In the genomic region with DNA sequence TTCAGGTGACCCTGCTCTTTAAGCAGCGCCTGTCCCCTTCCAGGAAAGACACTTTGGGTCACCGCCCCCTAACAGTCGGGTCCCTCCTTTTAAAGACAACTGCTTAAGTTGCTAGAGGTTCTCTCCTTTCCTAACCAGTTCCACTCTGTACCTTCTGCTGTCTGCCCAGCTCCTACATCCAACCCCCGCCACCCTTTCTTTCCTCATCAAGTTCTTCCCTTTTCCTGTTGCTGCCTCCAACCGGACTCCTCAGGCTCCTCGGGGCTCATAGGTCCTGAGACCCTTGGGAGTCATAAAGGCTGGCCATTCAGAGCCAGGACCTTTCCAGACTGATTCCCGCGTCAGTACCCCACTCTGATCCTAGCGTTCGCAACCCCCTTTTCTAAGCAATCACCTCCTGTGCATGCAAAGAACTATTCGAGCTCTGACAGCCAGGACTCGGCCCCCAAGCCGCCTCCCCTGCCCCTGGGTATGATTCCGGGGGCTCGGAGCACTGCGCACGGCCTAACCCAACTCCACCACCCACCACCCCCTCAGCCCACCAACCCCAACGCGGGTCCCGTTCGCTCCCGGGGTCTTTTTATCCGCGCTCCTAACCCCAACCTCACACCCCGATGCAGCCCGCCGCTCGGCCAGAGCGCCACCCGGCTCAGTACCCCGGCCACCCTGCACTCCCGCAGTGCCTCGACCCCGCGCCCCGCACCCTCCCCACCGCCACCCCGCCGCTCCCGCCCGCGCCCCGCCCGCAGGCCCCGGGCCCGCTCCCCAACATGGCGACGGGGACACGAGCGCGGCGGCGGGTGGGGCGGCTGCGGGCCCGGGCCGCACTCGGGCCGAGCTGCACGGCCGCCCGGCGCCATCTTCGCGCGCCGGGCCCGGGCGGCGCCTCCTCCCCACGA, we compare ENCODE assay signal across 8 mouse cellular contexts. TPM values are rescaled to one million over a fixed set of nuclear protein-coding genes. Genes with fewer than 3 reads are reported as not detected.
DNase-seq lines count a peak whose midpoint lies in the region; ATAC-seq and TF ChIP-seq lines count a peak whose summit lies in the region.

No protein-coding gene starts in this region.

- DNase-seq in 3134 (ENCODE audit: extremely low read depth, insufficient read length, low spot score) = peak; percentile 52
- DNase-seq in adrenal gland, adult (ENCODE audit: inconsistent age in 2 of 2, low spot score in 1 of 2) = peak; percentile 60 to 90
- peak; percentile 68 for DNase-seq in embryo, embryonic 11 days
- DNase-seq in gastrocnemius, postnatal 4 days (ENCODE audit: low spot score in 2 of 2) = peak; percentile 29 to 37
- DNase-seq in intestine, embryonic 14.5 days (ENCODE audit: low spot score) = peak; percentile 82
- peak; percentile 42 for DNase-seq in limb, embryonic 14.5 days (ENCODE audit: low spot score)
- DNase-seq in midbrain, embryonic 14.5 days = peak; percentile 66
- peak; percentile 44 to 77 for DNase-seq in spleen, postnatal 4 days (ENCODE audit: low spot score in 2 of 2)

- peak overlapping the region; percentile 96 for H3K9ac ChIP-seq in intestine, embryonic 14.5 days (ENCODE audit: low read length)
- H3K9ac ChIP-seq in limb, embryonic 14.5 days (ENCODE audit: low read depth, low read length, severe bottlenecking) = peak overlapping the region; percentile 98
- peak overlapping the region; percentile 96 for H3K9ac ChIP-seq in midbrain, embryonic 14.5 days (replicated peaks; ENCODE audit: low read length)

- under 1% methylated on average over 35 of the region's 71 CpGs for WGBS in intestine, embryonic 14.5 days
- under 1% methylated on average over 39 of the region's 71 CpGs for WGBS in limb, embryonic 14.5 days
- under 1% methylated on average over 46 of the region's 71 CpGs for WGBS in midbrain, embryonic 14.5 days

- TF ChIP-seq POLR2A in limb, embryonic 14.5 days (IDR thresholded peaks at IDR 0.05; ENCODE audit: borderline replicate concordance, extremely low read depth, insufficient read depth, insufficient read length) = no peak

- no peaks in the 10 kb centered on the region for H3K9me3 ChIP-seq in intestine, embryonic 14.5 days (ENCODE audit: control insufficient read depth, low read length)
- H3K9me3 ChIP-seq in limb, embryonic 14.5 days (ENCODE audit: control insufficient read depth, low read length) = no peaks in the 10 kb centered on the region
- H3K9me3 ChIP-seq in midbrain, embryonic 14.5 days (ENCODE audit: control insufficient read depth, low read length) = no peaks in the 10 kb centered on the region

- peak overlapping the region; percentile 82 for H3K4me3 ChIP-seq in intestine, embryonic 14.5 days (ENCODE audit: low read depth, low read length)
- peak overlapping the region; percentile 84 for H3K4me3 ChIP-seq in limb, embryonic 14.5 days (replicated peaks; ENCODE audit: low read length)
- H3K4me3 ChIP-seq in midbrain, embryonic 14.5 days (replicated peaks; ENCODE audit: low read depth, low read length) = peak overlapping the region; percentile 76

- peak; percentile 70 for ATAC-seq in intestine, embryonic 14.5 days (replicated peaks; ENCODE audit: low FRiP score, low TSS enrichment, low read depth)
- peak; percentile 46 for ATAC-seq in limb, embryonic 14.5 days (ENCODE audit: low FRiP score, low read depth)
- ATAC-seq in midbrain, embryonic 14.5 days (ENCODE audit: low FRiP score, low TSS enrichment) = peak; percentile 79

- H3K36me3 ChIP-seq in intestine, embryonic 14.5 days (ENCODE audit: control insufficient read depth, insufficient read depth, low read length) = no peaks in the 10 kb centered on the region
- no peaks in the 10 kb centered on the region for H3K36me3 ChIP-seq in limb, embryonic 14.5 days (ENCODE audit: control insufficient read depth, insufficient read depth, low read length)
- no peaks in the 10 kb centered on the region for H3K36me3 ChIP-seq in midbrain, embryonic 14.5 days (ENCODE audit: control insufficient read depth, insufficient read depth, low read length)

- no peaks in the 10 kb centered on the region for H3K27me3 ChIP-seq in intestine, embryonic 14.5 days (replicated peaks; ENCODE audit: control insufficient read depth, insufficient read depth, low read length)
- no peaks in the 10 kb centered on the region for H3K27me3 ChIP-seq in limb, embryonic 14.5 days (ENCODE audit: control insufficient read depth, insufficient read depth, low read length)
- no peaks in the 10 kb centered on the region for H3K27me3 ChIP-seq in midbrain, embryonic 14.5 days (ENCODE audit: control insufficient read depth, insufficient read depth, low read length)

- peak overlapping the region; percentile 84 for H3K4me2 ChIP-seq in intestine, embryonic 14.5 days (ENCODE audit: low read length)
- peak overlapping the region; percentile 46 for H3K4me2 ChIP-seq in limb, embryonic 14.5 days (replicated peaks; ENCODE audit: low read depth, low read length, severe bottlenecking)
- H3K4me2 ChIP-seq in midbrain, embryonic 14.5 days (ENCODE audit: low read length) = peak overlapping the region; percentile 60

- H3K27ac ChIP-seq in intestine, embryonic 14.5 days (ENCODE audit: low read depth) = peak overlapping the region; percentile 80
- peak overlapping the region; percentile 88 for H3K27ac ChIP-seq in limb, embryonic 14.5 days (replicated peaks; ENCODE audit: low read depth, low read length)
- H3K27ac ChIP-seq in midbrain, embryonic 14.5 days (replicated peaks; ENCODE audit: low read depth, low read length) = peak overlapping the region; percentile 95

- peaks cover 17% of the 10 kb centered on the region for H3K4me1 ChIP-seq in intestine, embryonic 14.5 days (replicated peaks; ENCODE audit: control insufficient read depth, insufficient read depth, low read length)
- H3K4me1 ChIP-seq in limb, embryonic 14.5 days (ENCODE audit: control insufficient read depth, insufficient read depth, low read length) = peaks cover 8% of the 10 kb centered on the region
- peaks cover 17% of the 10 kb centered on the region; the same call in 1 of the 2 replicates for H3K4me1 ChIP-seq in midbrain, embryonic 14.5 days (ENCODE audit: control insufficient read depth, insufficient read depth, low read length)

RNA-seq across cellular contexts. Expression of a gene that starts 0.8 kb away (rescaled TPM):
- 10 to 100 TPM; 38.2 to 39.7 TPM for total RNA-seq in gastrocnemius, postnatal 4 days (2021)
- polyA plus RNA-seq in intestine, embryonic 14.5 days (2014; fragmentation: Nextera tagmentation; extraction: Ambion mirVana) = 27.9 and 28.3 TPM in 2 replicates
- polyA plus RNA-seq in limb, embryonic 14.5 days (2012; rRNA removed) = 45.4 and 54.2 TPM in 2 replicates
- 26.9 and 31.1 TPM in 2 replicates for polyA plus RNA-seq in limb, embryonic 14.5 days (2014; fragmentation: Nextera tagmentation; extraction: Ambion mirVana)
- polyA plus RNA-seq in midbrain, embryonic 14.5 days (2014; fragmentation: Nextera tagmentation; extraction: Ambion mirVana) = 36.6 and 41.5 TPM in 2 replicates

RNA-seq across cellular contexts. Expression of a gene that starts 44.8 kb away (rescaled TPM):
- total RNA-seq in gastrocnemius, postnatal 4 days (2021) = 10 to 100 TPM; 30.8 to 32.1 TPM
- 15.5 and 16.8 TPM in 2 replicates for polyA plus RNA-seq in intestine, embryonic 14.5 days (2014; fragmentation: Nextera tagmentation; extraction: Ambion mirVana)
- 13.3 and 14.8 TPM in 2 replicates for polyA plus RNA-seq in limb, embryonic 14.5 days (2012; rRNA removed)
- 15.0 and 15.8 TPM in 2 replicates for polyA plus RNA-seq in limb, embryonic 14.5 days (2014; fragmentation: Nextera tagmentation; extraction: Ambion mirVana)
- polyA plus RNA-seq in midbrain, embryonic 14.5 days (2014; fragmentation: Nextera tagmentation; extraction: Ambion mirVana) = 22.4 and 25.7 TPM in 2 replicates

RNA-seq across cellular contexts. Expression of a gene that starts 45.1 kb away (rescaled TPM):
- total RNA-seq in gastrocnemius, postnatal 4 days (2021) = 1 to 10 TPM; 1.8 to 2.6 TPM
- 3.6 and 4.0 TPM in 2 replicates for polyA plus RNA-seq in intestine, embryonic 14.5 days (2014; fragmentation: Nextera tagmentation; extraction: Ambion mirVana)
- polyA plus RNA-seq in limb, embryonic 14.5 days (2012; rRNA removed) = 18.0 and 32.5 TPM in 2 replicates
- polyA plus RNA-seq in limb, embryonic 14.5 days (2014; fragmentation: Nextera tagmentation; extraction: Ambion mirVana) = 3.7 and 4.4 TPM in 2 replicates
- 41.1 and 43.2 TPM in 2 replicates for polyA plus RNA-seq in midbrain, embryonic 14.5 days (2014; fragmentation: Nextera tagmentation; extraction: Ambion mirVana)

Comparison
In these comparisons a context has a peak if more than half of its experiments do, and no peak if none do; other contexts are left out.
1. Peak in every context shown above with its lines: DNase-seq, ATAC-seq, H3K4me3 ChIP-seq and H3K27ac ChIP-seq.